8 mouse cellular contexts compared by ENCODE assay signal in the genomic region with DNA sequence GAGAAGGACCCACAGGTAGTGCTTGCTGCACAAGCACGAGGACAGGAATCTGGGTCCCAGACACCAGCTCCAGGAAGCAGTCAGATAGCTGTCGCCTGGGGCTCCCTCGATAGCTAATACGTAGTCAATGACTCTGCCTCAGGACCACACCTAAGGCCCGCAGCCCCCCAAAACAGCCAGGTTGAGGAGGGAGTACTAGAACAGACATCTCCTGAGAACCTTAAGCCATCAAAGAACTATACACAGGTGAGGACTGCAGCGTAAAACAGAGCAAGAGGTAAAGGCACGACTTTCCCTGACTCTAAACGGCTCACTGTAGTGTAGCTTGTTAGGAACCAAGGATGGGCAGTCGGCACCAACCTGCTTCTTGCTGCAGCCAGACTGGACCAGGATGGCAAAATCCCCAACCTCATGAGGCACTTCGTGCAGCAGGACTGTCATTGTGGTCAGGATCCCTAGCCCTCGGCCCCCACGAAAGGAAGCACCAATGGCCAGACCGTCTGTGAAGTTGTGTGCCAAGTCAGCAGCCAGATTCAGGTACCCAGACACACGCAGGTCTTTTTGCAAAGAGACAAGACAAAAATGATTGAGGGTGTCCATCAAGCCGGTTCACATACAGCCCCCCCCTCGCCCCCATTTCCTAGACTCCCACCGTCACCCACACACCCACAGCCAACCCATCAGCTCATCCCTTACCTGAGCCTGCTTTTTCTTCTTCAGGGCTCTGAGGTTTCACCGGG. TPM values are rescaled to one million over a fixed set of nuclear protein-coding genes. Genes with fewer than 3 reads are reported as not detected.
A peak's percentile ranks its signal among the peaks of the same experiment; 100 is the strongest.
DNase-seq lines count a peak whose midpoint lies in the region; ATAC-seq and TF ChIP-seq lines count a peak whose summit lies in the region.

No protein-coding gene starts in this region.

- DNase-seq in forebrain, embryonic 10.5 days (ENCODE audit: extremely low spot score, low spot score) = no peak
- DNase-seq in forebrain, postnatal 0 days = no peak
- peak; percentile 15 for DNase-seq in thymus, postnatal 4 days
- no peak for DNase-seq in thymus, adult 2 months
- DNase-seq in limb, embryonic 14.5 days (ENCODE audit: low spot score) = no peak
- peak; percentile 13 for DNase-seq in stomach, postnatal 0 days (ENCODE audit: low spot score)
- DNase-seq in yolk sac, embryonic 10.5 days (ENCODE audit: low spot score) = no peak

- peaks cover 85% of the 10 kb centered on the region for H3K4me1 ChIP-seq in forebrain, embryonic 10.5 days
- peaks cover 27% of the 10 kb centered on the region for H3K4me1 ChIP-seq in forebrain, postnatal 0 days (ENCODE audit: insufficient read depth)
- H3K4me1 ChIP-seq in thymus, adult 2 months (replicated peaks; ENCODE audit: control insufficient read depth, insufficient read depth, low read length) = peaks cover 56% of the 10 kb centered on the region
- H3K4me1 ChIP-seq in limb, embryonic 14.5 days (ENCODE audit: control insufficient read depth, insufficient read depth, low read length) = peaks cover 43% of the 10 kb centered on the region
- peaks cover 7% of the 10 kb centered on the region for H3K4me1 ChIP-seq in stomach, postnatal 0 days (replicated peaks; ENCODE audit: control insufficient read depth, insufficient read depth)

- H3K9me3 ChIP-seq in forebrain, embryonic 10.5 days = no peaks in the 10 kb centered on the region
- H3K9me3 ChIP-seq in forebrain, postnatal 0 days (ENCODE audit: low read length) = no peaks in the 10 kb centered on the region
- no peaks in the 10 kb centered on the region for H3K9me3 ChIP-seq in limb, embryonic 14.5 days (ENCODE audit: control insufficient read depth, low read length)
- H3K9me3 ChIP-seq in stomach, postnatal 0 days (ENCODE audit: control insufficient read depth, low read length) = no peaks in the 10 kb centered on the region

- no peak for TF ChIP-seq POLR2A in thymus, adult 2 months (IDR thresholded peaks at IDR 0.05; ENCODE audit: control insufficient read depth, extremely low read depth, insufficient read depth, low read length, poor library complexity)
- TF ChIP-seq POLR2A in limb, embryonic 14.5 days (IDR thresholded peaks at IDR 0.05; ENCODE audit: borderline replicate concordance, extremely low read depth, insufficient read depth, insufficient read length) = no peak

- H3K4me3 ChIP-seq in forebrain, embryonic 10.5 days = peak overlapping the region; percentile 98
- H3K4me3 ChIP-seq in forebrain, postnatal 0 days (ENCODE audit: low read depth, low read length) = no peak overlapping the region
- no peak overlapping the region for H3K4me3 ChIP-seq in thymus, adult 2 months (ENCODE audit: control insufficient read depth, insufficient read depth, low read length)
- peak overlapping the region; percentile 89 for H3K4me3 ChIP-seq in limb, embryonic 14.5 days (replicated peaks; ENCODE audit: low read length)
- H3K4me3 ChIP-seq in stomach, postnatal 0 days (ENCODE audit: low read depth, low read length) = no peak overlapping the region

- H3K9ac ChIP-seq in forebrain, postnatal 0 days = no peak overlapping the region
- no peak overlapping the region; the same call in 1 of the 2 replicates for H3K9ac ChIP-seq in limb, embryonic 14.5 days (ENCODE audit: low read depth, low read length, severe bottlenecking)
- H3K9ac ChIP-seq in stomach, postnatal 0 days (ENCODE audit: low read length) = no peak overlapping the region

- TF ChIP-seq EP300 in stomach, postnatal 0 days (optimal IDR thresholded peaks at IDR 0.05) = no peak

- TF ChIP-seq CTCF in forebrain, postnatal 0 days (IDR thresholded peaks at IDR 0.05; ENCODE audit: low read depth) = no peak
- TF ChIP-seq CTCF in thymus, adult 2 months (IDR thresholded peaks at IDR 0.05; ENCODE audit: borderline replicate concordance, control insufficient read depth, extremely low read depth, insufficient read depth, low read length, poor library complexity) = no peak
- no peak for TF ChIP-seq CTCF in stomach, postnatal 0 days (IDR thresholded peaks at IDR 0.05; ENCODE audit: low read depth)

- no peak overlapping the region; the same call in 1 of the 2 replicates for H3K4me2 ChIP-seq in forebrain, postnatal 0 days (ENCODE audit: low read depth)
- H3K4me2 ChIP-seq in limb, embryonic 14.5 days (replicated peaks; ENCODE audit: low read depth, low read length, severe bottlenecking) = peak overlapping the region; percentile 96
- H3K4me2 ChIP-seq in stomach, postnatal 0 days (replicated peaks; ENCODE audit: low read depth) = peak overlapping the region; percentile 93; the same call in 1 of the 2 replicates

- WGBS in forebrain, embryonic 10.5 days = 90% methylated on average over 18 of the region's 18 CpGs
- 88% methylated on average over 18 of the region's 18 CpGs for WGBS in forebrain, postnatal 0 days
- WGBS in thymus, adult 2 months = 84% methylated on average over 18 of the region's 18 CpGs
- WGBS in limb, embryonic 14.5 days = 87% methylated on average over 18 of the region's 18 CpGs
- WGBS in stomach, postnatal 0 days = 88% methylated on average over 18 of the region's 18 CpGs

- H3K27ac ChIP-seq in forebrain, embryonic 10.5 days = peak overlapping the region; percentile 100
- no peak overlapping the region for H3K27ac ChIP-seq in forebrain, postnatal 0 days (ENCODE audit: low read depth, low read length)
- H3K27ac ChIP-seq in thymus, adult 2 months (ENCODE audit: control insufficient read depth, insufficient read depth, low read length) = no peak overlapping the region
- no peak overlapping the region for H3K27ac ChIP-seq in limb, embryonic 14.5 days (replicated peaks; ENCODE audit: low read depth, low read length)
- H3K27ac ChIP-seq in stomach, postnatal 0 days (replicated peaks) = no peak overlapping the region

- H3K36me3 ChIP-seq in forebrain, embryonic 10.5 days (replicated peaks) = peaks cover 41% of the 10 kb centered on the region
- H3K36me3 ChIP-seq in forebrain, postnatal 0 days (ENCODE audit: insufficient read depth) = peaks cover 20% of the 10 kb centered on the region
- H3K36me3 ChIP-seq in thymus, adult 2 months (ENCODE audit: control insufficient read depth, insufficient read depth, low read length) = no peaks in the 10 kb centered on the region
- H3K36me3 ChIP-seq in limb, embryonic 14.5 days (ENCODE audit: control insufficient read depth, insufficient read depth, low read length) = peaks cover 38% of the 10 kb centered on the region
- peaks cover 17% of the 10 kb centered on the region for H3K36me3 ChIP-seq in stomach, postnatal 0 days (ENCODE audit: control insufficient read depth, insufficient read depth, low read length)

- no peaks in the 10 kb centered on the region for H3K27me3 ChIP-seq in forebrain, embryonic 10.5 days (ENCODE audit: poor library complexity, severe bottlenecking)
- no peaks in the 10 kb centered on the region for H3K27me3 ChIP-seq in forebrain, postnatal 0 days (ENCODE audit: insufficient read depth, low read length)
- H3K27me3 ChIP-seq in thymus, adult 2 months (ENCODE audit: control insufficient read depth, insufficient read depth, low read length) = no peaks in the 10 kb centered on the region
- no peaks in the 10 kb centered on the region for H3K27me3 ChIP-seq in limb, embryonic 14.5 days (ENCODE audit: control insufficient read depth, insufficient read depth, low read length)
- H3K27me3 ChIP-seq in stomach, postnatal 0 days (ENCODE audit: control insufficient read depth, insufficient read depth, low read length) = no peaks in the 10 kb centered on the region

- ATAC-seq in forebrain, postnatal 0 days = no peak
- no peak for ATAC-seq in limb, embryonic 14.5 days (ENCODE audit: low FRiP score, low read depth)
- ATAC-seq in stomach, postnatal 0 days (ENCODE audit: low FRiP score, low TSS enrichment) = no peak
- ATAC-seq in monocyte, adult 5-6 weeks (replicated peaks; ENCODE audit: insufficient number of reproducible peaks, low FRiP score, low TSS enrichment, poor library complexity, severe bottlenecking) = no peak

RNA-seq across cellular contexts. Expression of gene H2-Ke6, which starts 1.5 kb away (rescaled TPM):
- polyA plus RNA-seq in forebrain, embryonic 10.5 days (2016; fragmentation: Nextera tagmentation; extraction: Ambion mirVana) = 95.4 and 96.4 TPM in 2 replicates
- 39.1 and 58.0 TPM in 2 replicates for total RNA-seq in forebrain, postnatal 0 days (2014; rRNA removed)
- 54.6 and 55.7 TPM in 2 replicates for polyA plus RNA-seq in forebrain, postnatal 0 days (2015; fragmentation: Nextera tagmentation; extraction: Ambion mirVana)
- 127 and 141 TPM in 2 replicates for polyA plus RNA-seq in thymus, adult 2 months (2012; rRNA removed)
- polyA plus RNA-seq in limb, embryonic 14.5 days (2012; rRNA removed) = 104 and 109 TPM in 2 replicates
- polyA plus RNA-seq in limb, embryonic 14.5 days (2014; fragmentation: Nextera tagmentation; extraction: Ambion mirVana) = 46.4 and 48.1 TPM in 2 replicates
- 37.6 and 42.4 TPM in 2 replicates for polyA plus RNA-seq in stomach, postnatal 0 days (2015; fragmentation: Nextera tagmentation; extraction: Ambion mirVana)
- 77.7 to 117 TPM (median 111 TPM) in 3 replicates for total RNA-seq in monocyte, adult 5-6 weeks (2017)

RNA-seq across cellular contexts. Expression of gene Slc39a7, which starts 2.2 kb away (rescaled TPM):
- 203 and 206 TPM in 2 replicates for polyA plus RNA-seq in forebrain, embryonic 10.5 days (2016; fragmentation: Nextera tagmentation; extraction: Ambion mirVana)
- total RNA-seq in forebrain, postnatal 0 days (2014; rRNA removed) = 126 and 161 TPM in 2 replicates
- 124 and 138 TPM in 2 replicates for polyA plus RNA-seq in forebrain, postnatal 0 days (2015; fragmentation: Nextera tagmentation; extraction: Ambion mirVana)
- polyA plus RNA-seq in thymus, adult 2 months (2012; rRNA removed) = 187 and 195 TPM in 2 replicates
- 197 and 283 TPM in 2 replicates for polyA plus RNA-seq in limb, embryonic 14.5 days (2012; rRNA removed)
- 132 and 133 TPM in 2 replicates for polyA plus RNA-seq in limb, embryonic 14.5 days (2014; fragmentation: Nextera tagmentation; extraction: Ambion mirVana)
- polyA plus RNA-seq in stomach, postnatal 0 days (2015; fragmentation: Nextera tagmentation; extraction: Ambion mirVana) = 114 and 118 TPM in 2 replicates
- 105 to 116 TPM (median 115 TPM) in 3 replicates for total RNA-seq in monocyte, adult 5-6 weeks (2017)

RNA-seq across cellular contexts. Expression of gene Rxrb, which starts 2.3 kb away (rescaled TPM):
- 44.5 and 48.3 TPM in 2 replicates for polyA plus RNA-seq in forebrain, embryonic 10.5 days (2016; fragmentation: Nextera tagmentation; extraction: Ambion mirVana)
- total RNA-seq in forebrain, postnatal 0 days (2014; rRNA removed) = 56.2 and 60.8 TPM in 2 replicates
- 58.1 and 58.4 TPM in 2 replicates for polyA plus RNA-seq in forebrain, postnatal 0 days (2015; fragmentation: Nextera tagmentation; extraction: Ambion mirVana)
- 143 and 164 TPM in 2 replicates for polyA plus RNA-seq in thymus, adult 2 months (2012; rRNA removed)
- polyA plus RNA-seq in limb, embryonic 14.5 days (2012; rRNA removed) = 83.2 and 98.9 TPM in 2 replicates
- polyA plus RNA-seq in limb, embryonic 14.5 days (2014; fragmentation: Nextera tagmentation; extraction: Ambion mirVana) = 29.2 and 33.6 TPM in 2 replicates
- 25.0 and 26.9 TPM in 2 replicates for polyA plus RNA-seq in stomach, postnatal 0 days (2015; fragmentation: Nextera tagmentation; extraction: Ambion mirVana)
- total RNA-seq in monocyte, adult 5-6 weeks (2017) = 34.6 to 41.0 TPM (median 40.7 TPM) in 3 replicates

RNA-seq across cellular contexts. Expression of gene Ring1, which starts 4.8 kb away (rescaled TPM):
- 11.4 and 12.4 TPM in 2 replicates for polyA plus RNA-seq in forebrain, embryonic 10.5 days (2016; fragmentation: Nextera tagmentation; extraction: Ambion mirVana)
- 20.7 and 21.4 TPM in 2 replicates for total RNA-seq in forebrain, postnatal 0 days (2014; rRNA removed)
- 15.7 and 19.0 TPM in 2 replicates for polyA plus RNA-seq in forebrain, postnatal 0 days (2015; fragmentation: Nextera tagmentation; extraction: Ambion mirVana)
- 38.4 and 40.7 TPM in 2 replicates for polyA plus RNA-seq in thymus, adult 2 months (2012; rRNA removed)
- 54.0 and 81.7 TPM in 2 replicates for polyA plus RNA-seq in limb, embryonic 14.5 days (2012; rRNA removed)
- polyA plus RNA-seq in limb, embryonic 14.5 days (2014; fragmentation: Nextera tagmentation; extraction: Ambion mirVana) = 7.0 and 8.4 TPM in 2 replicates
- polyA plus RNA-seq in stomach, postnatal 0 days (2015; fragmentation: Nextera tagmentation; extraction: Ambion mirVana) = 13.3 and 14.6 TPM in 2 replicates
- total RNA-seq in monocyte, adult 5-6 weeks (2017) = 10.9 to 15.5 TPM (median 15.1 TPM) in 3 replicates

RNA-seq across cellular contexts. Expression of gene Col11a2, which starts 9.9 kb away (rescaled TPM):
- 0.74 and 0.75 TPM in 2 replicates for polyA plus RNA-seq in forebrain, embryonic 10.5 days (2016; fragmentation: Nextera tagmentation; extraction: Ambion mirVana)
- total RNA-seq in forebrain, postnatal 0 days (2014; rRNA removed) = 10.2 and 28.0 TPM in 2 replicates
- 1.2 and 2.1 TPM in 2 replicates for polyA plus RNA-seq in forebrain, postnatal 0 days (2015; fragmentation: Nextera tagmentation; extraction: Ambion mirVana)
- polyA plus RNA-seq in thymus, adult 2 months (2012; rRNA removed) = 8.5 and 11.8 TPM in 2 replicates
- polyA plus RNA-seq in limb, embryonic 14.5 days (2012; rRNA removed) = 201 and 242 TPM in 2 replicates
- 71.6 and 72.1 TPM in 2 replicates for polyA plus RNA-seq in limb, embryonic 14.5 days (2014; fragmentation: Nextera tagmentation; extraction: Ambion mirVana)
- 0.18 and 0.29 TPM in 2 replicates for polyA plus RNA-seq in stomach, postnatal 0 days (2015; fragmentation: Nextera tagmentation; extraction: Ambion mirVana)
- total RNA-seq in monocyte, adult 5-6 weeks (2017) = 1.5 to 11.2 TPM (median 4.7 TPM) in 3 replicates

Comparison
In these comparisons a context has a peak if more than half of its experiments do, and no peak if none do; other contexts are left out.
1. DNase-seq: peak in thymus, postnatal 4 days (single experiment) and stomach, postnatal 0 days (single experiment); none in forebrain, embryonic 10.5 days (single experiment), forebrain, postnatal 0 days (single experiment), thymus, adult 2 months (single experiment), limb, embryonic 14.5 days (single experiment) and yolk sac, embryonic 10.5 days (single experiment).
2. H3K4me3 ChIP-seq: peak in forebrain, embryonic 10.5 days (single experiment) and limb, embryonic 14.5 days (single experiment); none in forebrain, postnatal 0 days (single experiment), thymus, adult 2 months (single experiment) and stomach, postnatal 0 days (single experiment).